Mouse (Mus musculus): ENCODE measurements around the gene Gm10318.

GRCm38 (mm10) chr10:77900126-77900525 lies 47.5 kb downstream of the Gm10318 start:
- TF ChIP-seq CTCF (conservative IDR thresholded peaks at IDR 0.05; ENCODE audit: low read length) (no peak), NANOG (IDR thresholded peaks at IDR 0.05; ENCODE audit: borderline replicate concordance, low read length) (no peak), POU5F1 (IDR thresholded peaks at IDR 0.05; ENCODE audit: borderline replicate concordance, low read length) (no peak)
